Mouse (Mus musculus): ENCODE measurements around the gene Foxf1. TPM values are rescaled to one million over a fixed set of nuclear protein-coding genes. Genes with fewer than 3 reads are reported as not detected.

Foxf1 gene
- total and polyA plus RNA-seq, 3 experiments: not detected

DNA sequence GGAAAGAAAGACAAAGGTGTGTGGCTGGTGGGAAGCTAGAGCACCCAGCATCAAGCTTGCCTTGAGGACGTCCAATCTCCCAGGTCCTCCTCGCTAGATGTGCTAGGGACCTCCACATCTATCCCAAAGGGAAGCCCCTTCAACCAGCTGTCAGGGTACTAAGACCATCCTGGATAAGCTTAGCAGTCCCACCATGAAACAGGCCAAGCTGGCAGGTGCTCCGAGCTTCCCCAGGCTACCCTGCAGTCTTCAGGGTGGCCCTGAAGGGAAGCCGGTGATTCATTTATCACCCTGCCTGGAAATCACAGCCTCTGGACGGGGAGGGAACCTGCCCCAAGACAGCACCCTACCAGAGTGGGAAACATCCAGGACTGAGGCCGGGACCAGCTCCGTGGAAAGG lies 7.6 kb upstream of the Foxf1 start:
- Histone ChIP-seq H3K4me2 (ENCODE audit: insufficient read depth, low read depth, poor library complexity, severe bottlenecking) (no peak overlapping the region), H3K27me3 (replicated peaks) (peaks cover 94% of the 10 kb centered on the region), H3K79me2 (replicated peaks; ENCODE audit: control insufficient read depth, extremely low read depth, insufficient read depth, poor library complexity, severe bottlenecking) (no peaks in the 10 kb centered on the region), H3K27ac (ENCODE audit: insufficient read depth, low read depth) (no peak overlapping the region), H3K36me3 (replicated peaks in 1 of 2; ENCODE audit: control insufficient read depth in 1 of 2, insufficient read depth in 1 of 2, low read length in 1 of 2) (no peaks in the 10 kb centered on the region), H3K4me1 (ENCODE audit: control insufficient read depth in 1 of 2, insufficient read depth in 2 of 2) (no peaks in the 10 kb centered on the region), H3K9ac (ENCODE audit: insufficient read depth, low read depth) (no peak overlapping the region), H3K4me3 (replicated peaks in 1 of 3; ENCODE audit: low read depth in 2 of 3, low read length in 2 of 3, poor library complexity in 1 of 3) (no peak overlapping the region), H3K9me3 (replicated peaks; ENCODE audit: low read length) (peaks cover 5% of the 10 kb centered on the region)
- no peak for DNase-seq (ENCODE audit: extremely low read depth)
- dilution Hi-C loops (cut with MboI; ENCODE audit: extremely low pct_ligation_motif_present, extremely low pct_unique_long_range_greater_than_20kb, low sequenced_read_pairs): no loop called here
- in situ Hi-C loops (cut with MboI; ENCODE audit: low pct_ligation_motif_present, low pct_unique_long_range_greater_than_20kb, low sequenced_read_pairs): no loop called here
- TF ChIP-seq RCOR1 (conservative IDR thresholded peaks at IDR 0.05; ENCODE audit: low read depth, low read length): no peak
- TF ChIP-seq USF2 (conservative IDR thresholded peaks at IDR 0.05; ENCODE audit: low read depth, low read length): no peak
- TF ChIP-seq E2F4 (IDR thresholded peaks at IDR 0.05; ENCODE audit: insufficient replicate concordance, low read depth, low read length): no peak

- H3K27me3 ChIP-seq (replicated peaks): peaks cover 83% of the 10 kb centered on the region
- no peaks in the 10 kb centered on the region for H3K36me3 ChIP-seq (replicated peaks in 1 of 2; ENCODE audit: control insufficient read depth in 1 of 2, insufficient read depth in 1 of 2, low read length in 1 of 2)
- H3K79me2 ChIP-seq (replicated peaks; ENCODE audit: control insufficient read depth, extremely low read depth, insufficient read depth, poor library complexity, severe bottlenecking): no peaks in the 10 kb centered on the region
- no peak for TF ChIP-seq MAX (IDR thresholded peaks at IDR 0.05; ENCODE audit: low read length)
- no peak for TF ChIP-seq POLR2AphosphoS2 (IDR thresholded peaks at IDR 0.05; ENCODE audit: low read depth, low read length)
- no peak overlapping the region for H3K4me2 ChIP-seq (ENCODE audit: insufficient read depth, low read depth, poor library complexity, severe bottlenecking)
- H3K4me1 ChIP-seq (ENCODE audit: control insufficient read depth in 1 of 2, insufficient read depth in 2 of 2): no peaks in the 10 kb centered on the region
- H3K4me3 ChIP-seq (replicated peaks in 1 of 3; ENCODE audit: low read depth in 2 of 3, low read length in 2 of 3, poor library complexity in 1 of 3): no peak overlapping the region
- no peak overlapping the region for H3K27ac ChIP-seq (ENCODE audit: insufficient read depth, low read depth)
- in situ Hi-C loops (cut with MboI; ENCODE audit: low pct_ligation_motif_present, low pct_unique_long_range_greater_than_20kb, low sequenced_read_pairs) (no loop called here), dilution Hi-C loops (cut with MboI; ENCODE audit: extremely low pct_ligation_motif_present, extremely low pct_unique_long_range_greater_than_20kb, low sequenced_read_pairs) (no loop called here)
- H3K9ac ChIP-seq (ENCODE audit: insufficient read depth, low read depth): no peak overlapping the region
- no peak for DNase-seq (ENCODE audit: extremely low read depth)
- H3K9me3 ChIP-seq (replicated peaks; ENCODE audit: low read length): peaks cover 20% of the 10 kb centered on the region
Observed at GRCm38 (mm10) chr8:121078721-121079120, 5.5 kb upstream of the Foxf1 start.

DNA sequence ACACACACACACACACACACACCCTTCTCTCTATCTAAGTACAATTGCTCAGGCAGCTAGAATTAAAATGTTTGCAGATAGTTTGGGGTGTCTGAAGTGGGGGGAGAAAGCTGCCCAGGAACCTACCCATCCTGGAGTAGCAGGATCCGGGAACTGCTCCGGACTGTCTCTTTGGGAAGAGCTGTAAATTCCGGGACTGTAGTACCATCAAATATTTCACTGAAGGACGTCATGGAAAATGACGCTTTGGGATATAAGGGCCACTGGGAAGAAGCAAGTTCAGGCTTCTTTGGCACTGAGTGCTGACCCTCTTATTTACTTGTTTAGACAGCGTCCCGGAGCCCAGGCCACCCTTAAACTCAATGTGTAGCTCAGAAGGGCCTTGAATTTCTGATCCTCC lies 5.0 kb upstream of the Foxf1 start:
- Histone ChIP-seq H3K27me3 (replicated peaks) (peaks cover 78% of the 10 kb centered on the region), H3K36me3 (replicated peaks in 1 of 2; ENCODE audit: control insufficient read depth in 1 of 2, insufficient read depth in 1 of 2, low read length in 1 of 2) (no peaks in the 10 kb centered on the region), H3K27ac (ENCODE audit: insufficient read depth, low read depth) (no peak overlapping the region), H3K4me1 (ENCODE audit: control insufficient read depth in 1 of 2, insufficient read depth in 2 of 2) (no peaks in the 10 kb centered on the region), H3K4me2 (ENCODE audit: insufficient read depth, low read depth, poor library complexity, severe bottlenecking) (no peak overlapping the region), H3K4me3 (replicated peaks in 1 of 3; ENCODE audit: low read depth in 2 of 3, low read length in 2 of 3, poor library complexity in 1 of 3) (no peak overlapping the region), H3K9me3 (replicated peaks; ENCODE audit: low read length) (peaks cover 20% of the 10 kb centered on the region), H3K79me2 (replicated peaks; ENCODE audit: control insufficient read depth, extremely low read depth, insufficient read depth, poor library complexity, severe bottlenecking) (no peaks in the 10 kb centered on the region), H3K9ac (ENCODE audit: insufficient read depth, low read depth) (no peak overlapping the region)
- DNase-seq (ENCODE audit: extremely low read depth): no peak
- TF ChIP-seq RCOR1 (conservative IDR thresholded peaks at IDR 0.05; ENCODE audit: low read depth, low read length): no peak
- no peak for TF ChIP-seq ETS1 (conservative IDR thresholded peaks at IDR 0.05; ENCODE audit: low read depth, low read length)
- TF ChIP-seq IRF4 (IDR thresholded peaks at IDR 0.05; ENCODE audit: low read depth, low read length): no peak
- no peak for TF ChIP-seq CTCF (conservative IDR thresholded peaks at IDR 0.05 in 1 of 2, IDR thresholded peaks at IDR 0.05 in 1 of 2; ENCODE audit: low read depth in 2 of 2, low read length in 2 of 2)
- no peak for TF ChIP-seq JUN (IDR thresholded peaks at IDR 0.05; ENCODE audit: insufficient read depth, low read depth, low read length)
- no peak for TF ChIP-seq SMC3 (IDR thresholded peaks at IDR 0.05; ENCODE audit: low read depth, low read length)
- in situ Hi-C loops (cut with MboI; ENCODE audit: low pct_ligation_motif_present, low pct_unique_long_range_greater_than_20kb, low sequenced_read_pairs): no loop called here
- dilution Hi-C loops (cut with MboI; ENCODE audit: extremely low pct_ligation_motif_present, extremely low pct_unique_long_range_greater_than_20kb, low sequenced_read_pairs): no loop called here

All from CH12.LX (cell line).